Mouse (Mus musculus): ENCODE data around the gene Bcl2l11.

- TF ChIP-seq CTCF (IDR thresholded peaks at IDR 0.05; ENCODE audit: borderline replicate concordance, insufficient read depth, low read depth, low read length) (no peak), POLR2A (IDR thresholded peaks at IDR 0.05; ENCODE audit: borderline replicate concordance, insufficient read depth, low read length) (no peak)
Observed at GRCm38 (mm10) chr2:128114621-128115020, 11.2 kb upstream of the Bcl2l11 start.
